Comparison of ENCODE assay signal across 23 mouse cellular contexts in genomic region chrX:166365458-166366213, GRCm38 (mm10).
A peak's percentile ranks its signal among the peaks of the same experiment; 100 is the strongest.
DNase-seq lines count a peak whose midpoint lies in the region; ATAC-seq and TF ChIP-seq lines count a peak whose summit lies in the region.
"Had no signal": no experiment of that assay in that cellular context is flagged by ENCODE, and none has a peak within 500 bp of the region (broad histone marks: within the 10 kb centered on the region; RNA-seq: fewer than 3 reads in every experiment).

No protein-coding gene starts in this region.

- no peak overlapping the region for H3K9ac ChIP-seq in hindbrain, embryonic 13.5 days
- no peak overlapping the region for H3K9ac ChIP-seq in midbrain, embryonic 11.5 days (ENCODE audit: low read length)
- no peak overlapping the region for H3K9ac ChIP-seq in midbrain, embryonic 15.5 days
- no peak overlapping the region for H3K9ac ChIP-seq in neural tube, embryonic 13.5 days
- H3K9ac ChIP-seq: embryonic facial prominence, embryonic 13.5 days; forebrain, postnatal 0 days; heart, embryonic 15.5 days; lung, embryonic 15.5 days had no signal

- H3K4me1 ChIP-seq in hindbrain, embryonic 13.5 days (replicated peaks), result 0 out of 2 replicates have a peak, but pooled peaks cover 4% of the 10 kb centered on the region
- H3K4me1 ChIP-seq in hindbrain, embryonic 10.5 days (replicated peaks), result 0 out of 2 replicates have a peak, but pooled peaks cover 6% of the 10 kb centered on the region
- H3K4me1 ChIP-seq in midbrain, embryonic 11.5 days (ENCODE audit: control insufficient read depth, insufficient read depth, low read length), result no peaks in the 10 kb centered on the region
- H3K4me1 ChIP-seq in midbrain, embryonic 15.5 days, result no peaks in the 10 kb centered on the region
- H3K4me1 ChIP-seq in neural tube, embryonic 13.5 days (replicated peaks), result no peaks in the 10 kb centered on the region
- no peaks in the 10 kb centered on the region for H3K4me1 ChIP-seq in lung, adult 2 months (ENCODE audit: control insufficient read depth, insufficient read depth, low read length)
- H3K4me1 ChIP-seq: embryonic facial prominence, embryonic 13.5 days; heart, embryonic 15.5 days; limb, embryonic 10.5 days; lung, embryonic 15.5 days had no signal

- H3K27me3 ChIP-seq in hindbrain, embryonic 13.5 days, result peaks cover 10% of the 10 kb centered on the region; the same call in 1 of the 2 replicates
- H3K27me3 ChIP-seq in hindbrain, embryonic 10.5 days (ENCODE audit: insufficient read depth, poor library complexity, severe bottlenecking), result peaks cover 58% of the 10 kb centered on the region
- peaks cover 9% of the 10 kb centered on the region; the same call in 1 of the 2 replicates for H3K27me3 ChIP-seq in midbrain, embryonic 11.5 days (ENCODE audit: control insufficient read depth, insufficient read depth, low read length)
- peaks cover 6% of the 10 kb centered on the region; the same call in 1 of the 2 replicates for H3K27me3 ChIP-seq in midbrain, embryonic 15.5 days (replicated peaks)
- peaks cover 15% of the 10 kb centered on the region for H3K27me3 ChIP-seq in neural tube, embryonic 13.5 days
- H3K27me3 ChIP-seq: heart, embryonic 15.5 days; lung, embryonic 15.5 days had no signal

- H3K9me3 ChIP-seq in hindbrain, embryonic 13.5 days, result no peaks in the 10 kb centered on the region
- no peaks in the 10 kb centered on the region for H3K9me3 ChIP-seq in hindbrain, embryonic 10.5 days
- no peaks in the 10 kb centered on the region for H3K9me3 ChIP-seq in midbrain, embryonic 11.5 days (ENCODE audit: control insufficient read depth, low read length)
- no peaks in the 10 kb centered on the region for H3K9me3 ChIP-seq in midbrain, embryonic 15.5 days
- H3K9me3 ChIP-seq in neural tube, embryonic 13.5 days, result no peaks in the 10 kb centered on the region
- H3K9me3 ChIP-seq: embryonic facial prominence, embryonic 13.5 days; heart, embryonic 15.5 days; limb, embryonic 10.5 days; lung, embryonic 15.5 days had no signal

- H3K36me3 ChIP-seq in hindbrain, embryonic 13.5 days, result no peaks in the 10 kb centered on the region
- H3K36me3 ChIP-seq in hindbrain, embryonic 10.5 days, result peaks cover 24% of the 10 kb centered on the region
- no peaks in the 10 kb centered on the region for H3K36me3 ChIP-seq in midbrain, embryonic 11.5 days (ENCODE audit: control insufficient read depth, insufficient read depth, low read length)
- no peaks in the 10 kb centered on the region for H3K36me3 ChIP-seq in midbrain, embryonic 15.5 days (replicated peaks)
- H3K36me3 ChIP-seq in neural tube, embryonic 13.5 days, result peaks cover 4% of the 10 kb centered on the region; the same call in 1 of the 2 replicates
- H3K36me3 ChIP-seq: embryonic facial prominence, embryonic 13.5 days; heart, embryonic 15.5 days; limb, embryonic 10.5 days; lung, embryonic 15.5 days had no signal

- DNase-seq in hindbrain, embryonic 10.5 days (ENCODE audit: low spot score), result no peak
- peak; percentile 51 for DNase-seq in midbrain, embryonic 11.5 days (ENCODE audit: low spot score, missing footprints)
- peak; percentile 78 for DNase-seq in brain, adult 2 months (ENCODE audit: low read depth, low spot score)
- DNase-seq in lung, adult 2 months, result no peak
- DNase-seq: adrenal gland, postnatal 25 days; B cell, adult 2 months; cerebellum, postnatal 10 days; forebrain, postnatal 0 days; heart, adult 11 months; kidney, adult 18-20 months; kidney, postnatal 10 days; spleen, adult 18-20 months; thymus, adult 2 months had no signal

- H3K27ac ChIP-seq in hindbrain, embryonic 13.5 days, result peak overlapping the region; percentile 44; the same call in 1 of the 2 replicates
- H3K27ac ChIP-seq in hindbrain, embryonic 10.5 days, result no peak overlapping the region
- no peak overlapping the region for H3K27ac ChIP-seq in midbrain, embryonic 11.5 days (ENCODE audit: low read depth, low read length)
- H3K27ac ChIP-seq in midbrain, embryonic 15.5 days, result no peak overlapping the region
- peak overlapping the region; percentile 38; the same call in 1 of the 2 replicates for H3K27ac ChIP-seq in neural tube, embryonic 13.5 days (replicated peaks)
- H3K27ac ChIP-seq: embryonic facial prominence, embryonic 13.5 days; heart, embryonic 15.5 days; limb, embryonic 10.5 days; lung, embryonic 15.5 days had no signal

- WGBS in hindbrain, embryonic 13.5 days, result 70% methylated on average over 8 of the region's 8 CpGs
- 76% methylated on average over 8 of the region's 8 CpGs for WGBS in hindbrain, embryonic 10.5 days
- 78% methylated on average over 8 of the region's 8 CpGs for WGBS in midbrain, embryonic 11.5 days
- 65% methylated on average over 8 of the region's 8 CpGs for WGBS in midbrain, embryonic 15.5 days
- 50% methylated on average over 8 of the region's 8 CpGs for WGBS in neural tube, embryonic 13.5 days
- 77% methylated on average over 8 of the region's 8 CpGs for WGBS in lung, adult 2 months

- no peak for TF ChIP-seq POLR2A in lung, adult 2 months (IDR thresholded peaks at IDR 0.05; ENCODE audit: borderline replicate concordance, extremely low read depth, low read depth, low read length)

- no peak for ATAC-seq in hindbrain, embryonic 13.5 days (ENCODE audit: low FRiP score)
- 0 out of 2 replicates have a peak, but pooled peaks have one; percentile 22 for ATAC-seq in midbrain, embryonic 11.5 days (ENCODE audit: low FRiP score)
- no peak for ATAC-seq in midbrain, embryonic 15.5 days (replicated peaks)
- no peak for ATAC-seq in neural tube, embryonic 13.5 days (ENCODE audit: low read depth)
- ATAC-seq: activated CD4-positive, CD25-positive, alpha-beta regulatory T cell, adult 4 months; forebrain, postnatal 0 days; Patski had no signal

- no peak overlapping the region for H3K4me3 ChIP-seq in hindbrain, embryonic 13.5 days
- H3K4me3 ChIP-seq in hindbrain, embryonic 10.5 days, result no peak overlapping the region
- H3K4me3 ChIP-seq in midbrain, embryonic 11.5 days (ENCODE audit: low read depth, low read length), result no peak overlapping the region
- no peak overlapping the region for H3K4me3 ChIP-seq in midbrain, embryonic 15.5 days
- H3K4me3 ChIP-seq in neural tube, embryonic 13.5 days, result no peak overlapping the region
- H3K4me3 ChIP-seq in lung, adult 2 months (replicated peaks; ENCODE audit: extremely low read depth, low read depth, low read length), result no peak overlapping the region
- H3K4me3 ChIP-seq: embryonic facial prominence, embryonic 13.5 days; heart, embryonic 15.5 days; limb, embryonic 10.5 days; lung, embryonic 15.5 days had no signal

- no peak for TF ChIP-seq CTCF in lung, adult 2 months (IDR thresholded peaks at IDR 0.05; ENCODE audit: insufficient read depth, low read length)

- H3K4me2 ChIP-seq in hindbrain, embryonic 13.5 days, result no peak overlapping the region
- H3K4me2 ChIP-seq in midbrain, embryonic 11.5 days, result no peak overlapping the region
- H3K4me2 ChIP-seq in midbrain, embryonic 15.5 days, result no peak overlapping the region
- H3K4me2 ChIP-seq in neural tube, embryonic 13.5 days, result no peak overlapping the region
- H3K4me2 ChIP-seq: embryonic facial prominence, embryonic 13.5 days; heart, embryonic 15.5 days; liver, embryonic 11.5 days; lung, embryonic 15.5 days had no signal

Comparison
In these comparisons a context has a peak if more than half of its experiments do, and no peak if none do; other contexts are left out.
1. H3K27ac ChIP-seq: peak in hindbrain, embryonic 13.5 days (single experiment) and neural tube, embryonic 13.5 days (single experiment); none in hindbrain, embryonic 10.5 days (single experiment), midbrain, embryonic 11.5 days (single experiment) and midbrain, embryonic 15.5 days (single experiment).
2. DNase-seq: peak in midbrain, embryonic 11.5 days (single experiment) and brain, adult 2 months (single experiment); none in hindbrain, embryonic 10.5 days (single experiment) and lung, adult 2 months (single experiment).